Mouse (Mus musculus) midbrain, postnatal 0 days (tissue): ENCODE measurements around the gene Rgs6. TPM values are rescaled to one million over a fixed set of nuclear protein-coding genes. Genes with fewer than 3 reads are reported as not detected.
A peak's percentile ranks its signal among the peaks of the same experiment; 100 is the strongest.

ENCODE experiments used
- ATAC-seq: fragments of 200-750 bp; cut with Nextera tagmentation; 2 replicates; pipeline ENCODE4 v1.8.0; 2017; ENCODE audit warnings: moderate number of reproducible peaks, mild to moderate bottlenecking, moderate TSS enrichment, moderate library complexity; ENCODE audit not compliant: low FRiP score
- DNase-seq: peaks from one replicate; pipeline ENCODE4 v3.0.0-alpha.2; 2015; ENCODE audit warnings: low spot score
- H3K27ac ChIP-seq: fragments of 300-500 bp; sonication (generic); 2 replicates; pipeline ENCODE4 v1.5.1; 2014; ENCODE audit warnings: low read depth, mild to moderate bottlenecking, low read length, mixed read lengths
- H3K27me3 ChIP-seq: fragments of 300-500 bp; sonication (generic); 2 replicates; pipeline ENCODE4 v1.6.1; 2014; ENCODE audit warnings: low read length, control low read depth, mixed read lengths; ENCODE audit not compliant: insufficient read depth
- H3K36me3 ChIP-seq: fragments of 300-500 bp; sonication (generic); 2 replicates; pipeline ENCODE4 v1.6.1; 2014; ENCODE audit warnings: low read length, control low read depth, mixed read lengths; ENCODE audit not compliant: insufficient read depth
- H3K4me1 ChIP-seq: fragments of 300-500 bp; sonication (generic); 2 replicates; pipeline ENCODE4 v1.6.1; 2014; ENCODE audit warnings: mild to moderate bottlenecking, control low read depth, antibody characterized with exemption, low read length, mixed read lengths; ENCODE audit not compliant: insufficient read depth
- H3K4me2 ChIP-seq: fragments of 300-500 bp; sonication (generic); 2 replicates; pipeline ENCODE4 v1.6.1; 2014; ENCODE audit warnings: low read depth, mild to moderate bottlenecking, low read length, mixed read lengths; ENCODE audit not compliant: poor library complexity, severe bottlenecking
- H3K4me3 ChIP-seq: fragments of 300-500 bp; sonication (generic); 2 replicates; pipeline ENCODE4 v1.5.1; 2014; ENCODE audit warnings: low read depth, mild to moderate bottlenecking, low read length, moderate library complexity
- H3K9ac ChIP-seq: fragments of 300-500 bp; sonication (generic); replicated peaks from 2 replicates; pipeline ENCODE4 v1.6.1; 2014; ENCODE audit warnings: mild to moderate bottlenecking, low read length, moderate library complexity, mixed read lengths; ENCODE audit not compliant: poor library complexity, severe bottlenecking
- H3K9me3 ChIP-seq: fragments of 300-500 bp; sonication (generic); 2 replicates; pipeline ENCODE4 v1.6.1; 2016; ENCODE audit warnings: low read length, control low read depth
- CTCF ChIP-seq: IDR thresholded peaks from 2 replicates; pipeline ENCODE4 v1.5.1; 2016; ENCODE audit warnings: antibody characterized with exemption, mild to moderate bottlenecking
- WGBS: fragments of 180-500 bp; shearing (Covaris S2); extraction: QIAGEN DNeasy Blood & Tissue Kit; methylation state at CpG from one replicate; pipeline ENCODE4 v1.1.7; 2014; 5-methylcytosine and 5-hydroxymethylcytosine counted together
- polyA plus RNA-seq: library from polyadenylated mRNA; unstranded; fragments of >200 nt; fragmentation: Nextera tagmentation; extraction: Ambion mirVana; gene quantifications from 2 replicates; pipeline ENCODE4 v1.2.1, GENCODE M21; 2015
- total RNA-seq: library from RNA; depleted of rRNA; stranded (reverse); fragments of >200 nt; gene quantifications from 2 replicates; pipeline ENCODE4 v1.2.3, GENCODE M21; 2014

Gene Rgs6
- total and polyA plus RNA-seq, 2 experiments from 2014 or later: 22.0 to 26.3 TPM

DNA sequence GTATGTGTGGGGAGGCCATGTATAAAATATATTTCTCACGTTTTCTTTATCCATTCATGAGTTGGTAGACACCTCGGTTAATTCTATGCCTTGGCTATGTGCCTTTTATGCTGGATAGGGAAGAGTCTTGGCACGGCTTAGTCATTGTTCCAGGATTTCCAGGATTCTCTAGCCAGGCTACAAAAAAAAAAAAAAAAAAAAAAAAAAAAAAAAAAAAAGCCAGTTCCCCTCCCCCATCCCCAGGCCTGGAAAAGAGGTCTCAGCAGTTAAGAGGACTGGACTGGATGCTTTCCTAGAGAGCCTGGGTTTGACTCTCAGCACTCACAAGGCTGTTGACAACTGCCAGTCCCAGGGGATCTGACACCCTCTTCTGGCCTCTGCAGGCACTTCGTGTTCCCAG is 543.3 kb downstream of the Rgs6 start:
- H3K9ac ChIP-seq: no peak overlapping the region

DNA sequence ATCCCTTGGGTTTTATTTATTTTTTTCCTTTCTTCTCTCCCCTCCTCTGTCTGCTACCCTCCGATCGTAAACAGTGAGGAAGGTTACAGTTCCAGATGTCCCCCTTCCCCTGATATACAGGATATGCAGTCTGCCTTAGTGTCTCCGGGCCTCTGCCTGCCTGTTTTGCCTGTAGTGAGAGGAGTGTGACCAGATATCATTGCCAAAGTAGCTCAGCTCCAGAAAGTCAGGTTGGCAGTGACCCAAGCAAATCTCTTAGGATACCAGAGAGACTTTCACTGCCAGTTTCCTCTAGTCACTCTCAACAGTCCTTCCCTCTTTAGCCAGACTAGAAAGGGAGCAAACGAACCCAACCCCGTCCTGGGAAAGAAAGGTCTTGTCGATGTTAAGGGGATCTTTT is 545.7 kb downstream of the Rgs6 start:
- 70% methylated on average over 6 of the region's 6 CpGs for WGBS
- Histone ChIP-seq H3K4me3 (no peak overlapping the region), H3K9ac (no peak overlapping the region), H3K27ac (no peak overlapping the region), H3K4me2 (no peak overlapping the region), H3K36me3 (no peaks in the 10 kb centered on the region), H3K27me3 (no peaks in the 10 kb centered on the region), H3K9me3 (no peaks in the 10 kb centered on the region), H3K4me1 (no peaks in the 10 kb centered on the region)
- TF ChIP-seq CTCF: no peak
- ATAC-seq (no peak), DNase-seq (peak; percentile 91)

More for the DNA sequence above, 543.3 kb downstream of the Rgs6 start:
- Histone ChIP-seq H3K4me3 (no peak overlapping the region), H3K9me3 (no peaks in the 10 kb centered on the region), H3K4me1 (no peaks in the 10 kb centered on the region), H3K4me2 (no peak overlapping the region), H3K27me3 (no peaks in the 10 kb centered on the region), H3K36me3 (no peaks in the 10 kb centered on the region), H3K27ac (no peak overlapping the region)
- ATAC-seq: no peak
- 38% methylated on average over 4 of the region's 4 CpGs for WGBS
- TF ChIP-seq CTCF: peak; percentile 28; the same call in 1 of the 2 replicates
- peak; percentile 46 for DNase-seq

DNA sequence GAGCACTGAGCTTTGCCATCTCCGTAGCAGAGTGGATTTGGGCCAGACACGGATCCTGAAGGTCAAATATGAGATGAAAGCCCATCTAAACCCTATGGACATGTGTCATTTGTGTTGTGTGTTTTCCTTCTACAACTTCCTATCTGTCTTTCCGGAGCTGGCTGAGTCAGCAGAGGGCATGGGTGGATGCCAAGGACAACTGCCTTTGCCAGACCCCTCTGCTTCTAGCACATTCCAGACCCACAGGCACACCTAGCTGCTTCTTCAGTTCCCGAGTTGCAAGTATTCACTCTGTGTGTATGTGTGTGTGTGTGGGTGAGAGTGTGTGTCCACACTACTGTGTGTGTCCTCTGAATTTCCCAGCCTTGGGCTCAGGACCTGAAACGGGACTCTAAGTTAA is 547.9 kb downstream of the Rgs6 start:
- no peak overlapping the region for H3K9ac ChIP-seq
- H3K36me3 ChIP-seq: no peaks in the 10 kb centered on the region
- 89% methylated on average over 5 of the region's 5 CpGs for WGBS
- H3K27me3 ChIP-seq: no peaks in the 10 kb centered on the region
- TF ChIP-seq CTCF: no peak
- ATAC-seq (no peak), DNase-seq (no peak)
- no peak overlapping the region for H3K27ac ChIP-seq
- no peaks in the 10 kb centered on the region for H3K4me1 ChIP-seq
- H3K9me3 ChIP-seq: no peaks in the 10 kb centered on the region
- no peak overlapping the region for H3K4me3 ChIP-seq
- H3K4me2 ChIP-seq: no peak overlapping the region

DNA sequence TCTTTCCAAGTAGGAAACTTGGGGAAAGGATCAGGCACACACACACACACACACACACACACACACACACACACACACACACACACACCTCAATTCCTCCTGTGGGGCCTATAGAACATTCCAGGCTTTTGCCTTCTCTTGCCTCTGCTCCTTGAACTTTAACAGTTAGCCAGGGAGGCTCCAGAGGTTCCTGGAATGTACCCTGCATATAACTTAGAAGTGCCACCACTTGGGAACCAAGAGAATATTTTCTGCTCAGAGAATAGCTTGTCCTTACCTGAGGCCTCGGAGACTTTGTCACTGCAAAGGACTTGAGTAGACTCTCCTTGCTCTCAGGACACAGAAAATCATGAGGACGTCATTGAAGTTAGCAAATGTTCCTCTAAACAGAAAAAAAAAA is 548.4 kb downstream of the Rgs6 start:
- no peak overlapping the region for H3K9ac ChIP-seq
- ATAC-seq: no peak
- no peak for TF ChIP-seq CTCF
- no peaks in the 10 kb centered on the region for H3K27me3 ChIP-seq
- WGBS: 88% methylated on average over 2 of the region's 2 CpGs
- H3K4me1 ChIP-seq: no peaks in the 10 kb centered on the region
- no peak overlapping the region for H3K4me2 ChIP-seq
- no peak for DNase-seq
- H3K36me3 ChIP-seq: no peaks in the 10 kb centered on the region
- no peak overlapping the region for H3K27ac ChIP-seq
- H3K9me3 ChIP-seq: no peaks in the 10 kb centered on the region
- no peak overlapping the region for H3K4me3 ChIP-seq

DNA sequence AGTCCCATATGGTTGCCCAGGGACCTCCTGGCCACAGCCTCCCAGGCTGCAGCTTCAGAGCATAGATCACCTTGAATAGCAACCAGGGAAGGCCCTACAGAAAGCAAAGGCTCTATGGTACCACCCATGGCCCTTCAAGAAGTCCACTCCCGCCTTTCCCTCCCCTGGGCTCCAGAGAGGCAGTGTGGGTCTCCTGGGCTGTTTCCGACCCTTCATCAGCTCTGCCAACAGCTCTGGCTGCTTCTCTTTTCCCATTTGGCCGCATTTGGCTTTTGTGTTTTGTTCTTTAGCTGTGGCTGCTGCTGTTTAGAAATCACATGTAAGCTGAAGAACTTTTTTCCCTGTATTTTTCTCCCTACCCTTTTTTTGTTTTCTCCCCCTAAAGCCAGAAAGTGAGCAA is 548.9 kb downstream of the Rgs6 start:
- no peak overlapping the region for H3K9ac ChIP-seq
- H3K9me3 ChIP-seq: no peaks in the 10 kb centered on the region
- no peaks in the 10 kb centered on the region for H3K36me3 ChIP-seq
- H3K27ac ChIP-seq: no peak overlapping the region
- no peaks in the 10 kb centered on the region for H3K27me3 ChIP-seq
- no peak overlapping the region for H3K4me3 ChIP-seq
- DNase-seq: peak; percentile 45
- no peak for ATAC-seq
- no peaks in the 10 kb centered on the region for H3K4me1 ChIP-seq
- 66% methylated on average over 3 of the region's 3 CpGs for WGBS
- TF ChIP-seq CTCF: no peak
- no peak overlapping the region for H3K4me2 ChIP-seq

DNA sequence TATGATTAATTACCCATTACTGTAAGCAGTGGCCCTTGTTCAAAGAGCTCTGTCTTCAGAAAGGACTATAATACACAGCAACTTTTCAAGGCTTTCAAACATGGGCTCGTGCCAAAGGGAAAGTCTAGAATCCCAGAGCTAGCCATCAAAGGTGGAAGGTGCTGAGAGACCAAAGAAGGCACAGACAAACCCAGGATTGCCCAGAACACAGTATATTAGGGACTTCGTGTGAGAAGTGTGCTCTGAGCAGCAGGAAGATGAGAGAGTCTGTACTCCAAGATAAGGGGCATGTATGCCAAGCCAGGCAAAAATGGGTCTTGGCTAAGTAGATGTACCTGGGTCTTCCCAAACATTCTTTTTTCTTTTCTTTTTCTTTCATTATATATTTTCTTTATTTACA is 553.1 kb downstream of the Rgs6 start:
- Histone ChIP-seq H3K27ac (no peak overlapping the region), H3K4me2 (no peak overlapping the region), H3K9me3 (no peaks in the 10 kb centered on the region), H3K27me3 (no peaks in the 10 kb centered on the region), H3K36me3 (no peaks in the 10 kb centered on the region), H3K4me3 (no peak overlapping the region), H3K4me1 (no peaks in the 10 kb centered on the region), H3K9ac (no peak overlapping the region)
- 67% methylated on average over 2 of the region's 2 CpGs for WGBS
- TF ChIP-seq CTCF: no peak
- ATAC-seq: no peak
- no peak for DNase-seq

DNA sequence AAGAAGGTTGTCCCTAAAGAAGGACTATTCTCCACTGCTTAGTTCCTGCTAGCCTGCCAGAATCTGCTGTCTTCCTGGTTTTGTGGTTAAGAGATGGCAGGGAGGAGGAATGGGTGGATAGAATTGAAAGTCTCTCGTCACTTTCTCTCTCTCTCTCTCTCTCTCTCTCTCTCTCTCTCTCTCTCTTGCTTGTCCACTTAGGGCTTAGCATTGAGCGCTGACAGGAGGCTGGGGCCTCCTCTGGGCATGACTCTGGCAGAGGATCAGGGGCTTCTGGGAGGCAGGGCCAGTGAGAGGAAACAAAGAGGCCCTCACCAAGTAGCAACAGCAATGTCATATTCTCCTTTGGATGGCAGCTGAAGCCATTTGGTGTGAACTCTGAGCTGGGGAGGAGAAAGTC is 554.4 kb downstream of the Rgs6 start:
- H3K9me3 ChIP-seq: no peaks in the 10 kb centered on the region
- H3K9ac ChIP-seq: no peak overlapping the region
- no peaks in the 10 kb centered on the region for H3K27me3 ChIP-seq
- H3K4me3 ChIP-seq: no peak overlapping the region
- 23% methylated on average over 2 of the region's 2 CpGs for WGBS
- DNase-seq: no peak
- no peak for ATAC-seq
- no peaks in the 10 kb centered on the region for H3K36me3 ChIP-seq
- no peak overlapping the region for H3K4me2 ChIP-seq
- H3K27ac ChIP-seq: no peak overlapping the region
- TF ChIP-seq CTCF: no peak
- H3K4me1 ChIP-seq: no peaks in the 10 kb centered on the region
